Mouse (Mus musculus) small intestine, adult 2 months (tissue): ENCODE data around the gene Fkbpl. TPM values are rescaled to one million over a fixed set of nuclear protein-coding genes. Genes with fewer than 3 reads are reported as not detected.
A peak's percentile ranks its signal among the peaks of the same experiment; 100 is the strongest.

Source experiments
- H3K27ac ChIP-seq: fragments of 200-500 bp; 2 replicates; pipeline ENCODE4 v1.5.1; 2012; ENCODE audit warnings: low read depth, low read length, control low read depth, inconsistent platforms; ENCODE audit not compliant: insufficient read depth
- H3K27me3 ChIP-seq: fragments of 200-500 bp; 2 replicates; pipeline ENCODE4 v1.6.1; 2012; ENCODE audit warnings: mild to moderate bottlenecking, moderate library complexity, low read length, inconsistent platforms; ENCODE audit not compliant: control insufficient read depth, insufficient read depth
- H3K36me3 ChIP-seq: fragments of 200-500 bp; 2 replicates; pipeline ENCODE4 v1.6.1; 2012; ENCODE audit warnings: mild to moderate bottlenecking, low read length, control low read depth, inconsistent platforms; ENCODE audit not compliant: control insufficient read depth, insufficient read depth
- H3K4me1 ChIP-seq: fragments of 200-500 bp; 2 replicates; pipeline ENCODE4 v1.6.1; 2012; ENCODE audit warnings: low read length, inconsistent platforms, mixed read lengths; ENCODE audit not compliant: control insufficient read depth, insufficient read depth, insufficient read length
- H3K4me3 ChIP-seq: fragments of 200-500 bp; 2 replicates; pipeline ENCODE4 v1.5.1; 2012; ENCODE audit warnings: low read depth, mild to moderate bottlenecking, control low read depth, inconsistent platforms, low read length, moderate library complexity
- CTCF ChIP-seq: fragments of 200-500 bp; IDR thresholded peaks from 2 replicates; pipeline ENCODE4 v1.5.1; 2012; ENCODE audit warnings: low read depth, mild to moderate bottlenecking, control low read depth, inconsistent platforms, low read length, moderate library complexity, mixed read lengths; ENCODE audit not compliant: insufficient replicate concordance, insufficient read length; ENCODE audit errors: extremely low read depth
- POLR2A ChIP-seq: fragments of 200-500 bp; IDR thresholded peaks from 2 replicates; pipeline ENCODE4 v1.6.1; 2012; ENCODE audit warnings: low read depth, mild to moderate bottlenecking, control low read depth, inconsistent platforms, low read length, moderate library complexity
- WGBS: fragments of 180-500 bp; shearing (Covaris S2); methylation state at CpG from one replicate; pipeline ENCODE4 v1.1.7; 2018; 5-methylcytosine and 5-hydroxymethylcytosine counted together
- polyA plus RNA-seq: library from polyadenylated mRNA; depleted of rRNA; stranded (reverse); fragments of >200 nt; gene quantifications from 2 replicates; pipeline ENCODE4 v1.2.3, GENCODE M21; 2012

Fkbpl gene
- polyA plus RNA-seq, 1 experiment, result 2.5 TPM

GRCm38 (mm10) chr17:34604511-34605237 lies 39.9 kb upstream of the Fkbpl start:
- peaks cover 11% of the 10 kb centered on the region for H3K36me3 ChIP-seq
- TF ChIP-seq CTCF (no peak), POLR2A (no peak)
- WGBS, result 4% methylated on average over 24 of the region's 24 CpGs

GRCm38 (mm10) chr17:34605609-34606008 lies 39.0 kb upstream of the Fkbpl start:
- H3K36me3 ChIP-seq, result peaks cover 8% of the 10 kb centered on the region
- H3K4me1 ChIP-seq, result peaks cover 31% of the 10 kb centered on the region
- WGBS, result under 1% methylated on average over 30 of the region's 30 CpGs
- no peaks in the 10 kb centered on the region for H3K27me3 ChIP-seq
- peak overlapping the region; percentile 100 for H3K27ac ChIP-seq
- peak overlapping the region; percentile 73 for H3K4me3 ChIP-seq
- peak; percentile 97 for TF ChIP-seq POLR2A
- no peak for TF ChIP-seq CTCF

More at GRCm38 (mm10) chr17:34604511-34605237, 39.9 kb upstream of the Fkbpl start:
- peak overlapping the region; percentile 73 for H3K4me3 ChIP-seq
- peak overlapping the region; percentile 100 for H3K27ac ChIP-seq
- peaks cover 33% of the 10 kb centered on the region for H3K4me1 ChIP-seq
- H3K27me3 ChIP-seq, result no peaks in the 10 kb centered on the region

- Histone ChIP-seq H3K27me3 (no peaks in the 10 kb centered on the region), H3K36me3 (peaks cover 12% of the 10 kb centered on the region), H3K4me1 (peaks cover 31% of the 10 kb centered on the region), H3K27ac (peak overlapping the region; percentile 79), H3K4me3 (peak overlapping the region; percentile 73)
- WGBS, result 3% methylated on average over 32 of the region's 32 CpGs
- TF ChIP-seq POLR2A (no peak; the same call in 1 of the 2 replicates), CTCF (no peak)
Observed at GRCm38 (mm10) chr17:34606186-34607039, 38.2 kb upstream of the Fkbpl start.

- WGBS, result 30% methylated on average over 7 of the region's 7 CpGs
- Histone ChIP-seq H3K27me3 (no peaks in the 10 kb centered on the region), H3K4me3 (no peak overlapping the region), H3K36me3 (peaks cover 22% of the 10 kb centered on the region), H3K4me1 (peaks cover 28% of the 10 kb centered on the region), H3K27ac (peak overlapping the region; percentile 14)
- TF ChIP-seq CTCF (no peak), POLR2A (no peak)
Observed at GRCm38 (mm10) chr17:34607997-34608396, 36.6 kb upstream of the Fkbpl start.

GRCm38 (mm10) chr17:34611050-34611449 lies 33.5 kb upstream of the Fkbpl start:
- peaks cover 30% of the 10 kb centered on the region for H3K36me3 ChIP-seq
- H3K4me3 ChIP-seq, result no peak overlapping the region
- no peaks in the 10 kb centered on the region for H3K27me3 ChIP-seq
- no peak for TF ChIP-seq POLR2A
- WGBS, result 91% methylated on average over 8 of the region's 8 CpGs
- no peak overlapping the region for H3K27ac ChIP-seq
- H3K4me1 ChIP-seq, result peaks cover 20% of the 10 kb centered on the region

GRCm38 (mm10) chr17:34613054-34613645 lies 31.4 kb upstream of the Fkbpl start:
- Histone ChIP-seq H3K27me3 (no peaks in the 10 kb centered on the region), H3K4me3 (no peak overlapping the region), H3K27ac (no peak overlapping the region), H3K36me3 (peaks cover 38% of the 10 kb centered on the region), H3K4me1 (peaks cover 7% of the 10 kb centered on the region)
- TF ChIP-seq CTCF, result no peak
- TF ChIP-seq POLR2A, result no peak
- WGBS, result 81% methylated on average over 11 of the region's 11 CpGs

- Histone ChIP-seq H3K4me1 (peaks cover under 1% of the 10 kb centered on the region; the same call in 1 of the 2 replicates), H3K4me3 (no peak overlapping the region), H3K36me3 (peaks cover 38% of the 10 kb centered on the region), H3K27ac (no peak overlapping the region), H3K27me3 (no peaks in the 10 kb centered on the region)
- TF ChIP-seq CTCF (no peak), POLR2A (no peak)
- WGBS, result 88% methylated on average over 10 of the region's 10 CpGs
Observed at GRCm38 (mm10) chr17:34613830-34614229, 30.7 kb upstream of the Fkbpl start.
